22 mouse cellular contexts compared by ENCODE assay signal in the genomic region with DNA sequence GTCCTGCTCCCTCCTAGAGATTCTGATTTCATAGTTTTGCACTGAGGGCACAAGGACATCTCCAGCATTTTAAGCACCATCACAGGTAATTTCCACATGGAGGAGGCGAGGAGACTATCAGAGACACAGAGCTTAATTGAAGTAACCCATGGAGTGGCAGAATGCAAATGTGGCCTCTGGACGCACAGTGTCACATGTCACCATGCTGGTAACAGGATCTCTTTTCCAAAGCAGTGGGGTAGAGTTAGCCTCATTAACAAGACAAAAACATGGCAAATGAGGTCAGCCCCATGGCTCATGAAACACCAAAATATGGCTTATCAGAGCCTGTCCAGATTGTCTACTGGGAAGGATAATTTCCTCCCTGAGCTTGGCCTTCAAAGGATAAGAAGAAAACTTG.
DNase-seq lines count a peak whose midpoint lies in the region; ATAC-seq and TF ChIP-seq lines count a peak whose summit lies in the region.
"Had no signal": no experiment of that assay in that cellular context is flagged by ENCODE, and none has a peak within 500 bp of the region (broad histone marks: within the 10 kb centered on the region; RNA-seq: fewer than 3 reads in every experiment).

No protein-coding gene starts in this region.

- no peak for TF ChIP-seq CTCF in kidney, postnatal 0 days (IDR thresholded peaks at IDR 0.05; ENCODE audit: low read depth)

- H3K27me3 ChIP-seq in kidney, postnatal 0 days (ENCODE audit: insufficient read depth, low read length), result no peaks in the 10 kb centered on the region
- H3K27me3 ChIP-seq: embryonic facial prominence, embryonic 13.5 days; forebrain, embryonic 13.5 days; stomach, embryonic 15.5 days had no signal

- peak; percentile 46 for DNase-seq in embryo, embryonic 10 days (ENCODE audit: low spot score)
- no peak for DNase-seq in embryo, embryonic 9.5 days (ENCODE audit: extremely low spot score)
- DNase-seq in kidney, postnatal 0 days (ENCODE audit: low spot score), result peak; percentile 14
- no peak for DNase-seq in kidney, postnatal 14 days
- peak; percentile 16 for DNase-seq in brain, adult 2 months (ENCODE audit: low read depth, low spot score)
- peak; percentile 46 for DNase-seq in retina, embryonic 14.5 days (ENCODE audit: low spot score)
- no peak for DNase-seq in right cerebral cortex, postnatal 14 days
- DNase-seq: adrenal gland, postnatal 14 days; cerebellum, adult 9-11 months; kidney, adult 2 months; kidney, postnatal 25 days; right cerebral cortex, postnatal 4 days; thymus, adult 18-20 months; thymus, postnatal 36 days had no signal

- H3K36me3 ChIP-seq in kidney, postnatal 0 days (ENCODE audit: insufficient read depth, low read length), result no peaks in the 10 kb centered on the region
- H3K36me3 ChIP-seq: embryonic facial prominence, embryonic 13.5 days; stomach, embryonic 15.5 days had no signal

- no peak overlapping the region for H3K4me3 ChIP-seq in kidney, postnatal 0 days (replicated peaks; ENCODE audit: low read depth, low read length)
- H3K4me3 ChIP-seq: embryonic facial prominence, embryonic 13.5 days; erythroblast, embryonic 14.5 days; forebrain, embryonic 13.5 days; layer of hippocampus, adult 2 months; stomach, embryonic 15.5 days had no signal

- no peak overlapping the region for H3K27ac ChIP-seq in kidney, postnatal 0 days
- H3K27ac ChIP-seq: embryonic facial prominence, embryonic 13.5 days; forebrain, embryonic 13.5 days; layer of hippocampus, adult 2 months; macrophage; stomach, embryonic 15.5 days had no signal

- H3K4me2 ChIP-seq in kidney, postnatal 0 days (ENCODE audit: low read length), result no peak overlapping the region
- H3K4me2 ChIP-seq: embryonic facial prominence, embryonic 13.5 days; forebrain, embryonic 13.5 days; heart, embryonic 11.5 days; stomach, embryonic 15.5 days had no signal

- H3K9me3 ChIP-seq in kidney, postnatal 0 days (replicated peaks; ENCODE audit: low read length), result no peaks in the 10 kb centered on the region
- H3K9me3 ChIP-seq: embryonic facial prominence, embryonic 13.5 days; forebrain, embryonic 13.5 days; stomach, embryonic 15.5 days had no signal

- no peak for ATAC-seq in kidney, postnatal 0 days (replicated peaks; ENCODE audit: low FRiP score, low read depth)
- ATAC-seq: forebrain, embryonic 13.5 days; lung, postnatal 0 days had no signal

- no peak overlapping the region for H3K9ac ChIP-seq in kidney, postnatal 0 days (ENCODE audit: low read depth, low read length)
- H3K9ac ChIP-seq: embryonic facial prominence, embryonic 13.5 days; forebrain, embryonic 13.5 days; stomach, embryonic 15.5 days had no signal

- no peaks in the 10 kb centered on the region for H3K4me1 ChIP-seq in kidney, postnatal 0 days (replicated peaks; ENCODE audit: insufficient read depth, low read length)
- H3K4me1 ChIP-seq: embryonic facial prominence, embryonic 13.5 days; stomach, embryonic 15.5 days had no signal

- 53% methylated on average over 2 of the region's 2 CpGs for WGBS in kidney, postnatal 0 days

Comparison
In these comparisons a context has a peak if more than half of its experiments do, and no peak if none do; other contexts are left out.
1. DNase-seq: peak in embryo, embryonic 10 days (single experiment), kidney, postnatal 0 days (single experiment), brain, adult 2 months (single experiment) and retina, embryonic 14.5 days (single experiment); none in embryo, embryonic 9.5 days (single experiment), kidney, postnatal 14 days (single experiment) and right cerebral cortex, postnatal 14 days (single experiment).